Mouse (Mus musculus): ENCODE results near the gene Eci1.
"Not testable (repeated sequence)": the region's sequence is repeated elsewhere in the genome, so short reads cannot be mapped to it uniquely, and the experiment has no call there.

The Eci1 gene

GRCm38 (mm10) chr17:24426471-24427169 is at the start of gene Eci1:
Eci1 (plus strand) TSS chr17:24426641.
- DNase-seq: peak; percentile 85 to 90

DNA sequence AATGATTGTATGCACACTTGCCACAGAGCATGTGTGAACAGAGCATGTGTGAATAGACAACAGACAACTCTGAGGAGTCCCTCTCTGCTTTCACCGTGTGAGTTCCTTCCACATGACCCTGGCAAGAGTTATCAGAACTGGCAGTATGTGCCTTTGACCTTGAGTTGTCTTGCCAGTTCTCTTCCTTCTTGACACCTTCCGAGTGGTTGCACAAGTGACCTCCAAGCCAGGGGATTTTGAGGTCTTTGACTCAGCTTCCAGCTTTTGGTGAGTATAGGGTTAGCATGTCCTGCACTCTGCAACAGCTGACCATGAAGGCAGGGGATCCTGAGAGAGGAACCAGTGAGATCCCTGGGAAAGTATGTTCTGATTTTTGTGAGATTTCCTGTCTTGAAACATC is 47.9 kb upstream of the Eci1 start:
- DNase-seq: no peak

GRCm38 (mm10) chr17:24383789-24384188 is 42.7 kb upstream of the Eci1 start:
- DNase-seq: no peak

- no peak for DNase-seq
These were observed 37.7 kb upstream of the Eci1 start for GRCm38 (mm10) chr17:24388711-24389110.

DNA sequence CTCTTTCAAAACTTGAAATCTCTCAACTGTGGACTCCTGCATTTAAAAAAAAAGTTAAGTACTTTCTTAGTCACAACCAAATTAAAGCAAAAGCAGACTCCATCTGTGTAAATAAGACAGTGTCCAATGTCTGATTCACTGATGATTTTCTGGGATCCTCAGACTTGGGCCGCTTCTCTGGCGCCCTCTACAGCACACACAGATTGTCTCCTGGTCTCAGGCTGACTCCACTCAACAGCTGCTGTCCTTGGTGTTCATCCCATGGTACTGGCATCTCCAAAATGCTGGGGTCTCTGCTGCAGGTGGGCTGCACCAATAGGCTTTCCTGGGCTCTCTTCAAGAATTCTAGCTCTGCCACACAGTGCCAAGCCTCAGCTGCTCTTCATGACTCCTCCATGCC is 36.6 kb upstream of the Eci1 start:
- peak in 1 of 2 experiments; percentile 39 for DNase-seq

DNA sequence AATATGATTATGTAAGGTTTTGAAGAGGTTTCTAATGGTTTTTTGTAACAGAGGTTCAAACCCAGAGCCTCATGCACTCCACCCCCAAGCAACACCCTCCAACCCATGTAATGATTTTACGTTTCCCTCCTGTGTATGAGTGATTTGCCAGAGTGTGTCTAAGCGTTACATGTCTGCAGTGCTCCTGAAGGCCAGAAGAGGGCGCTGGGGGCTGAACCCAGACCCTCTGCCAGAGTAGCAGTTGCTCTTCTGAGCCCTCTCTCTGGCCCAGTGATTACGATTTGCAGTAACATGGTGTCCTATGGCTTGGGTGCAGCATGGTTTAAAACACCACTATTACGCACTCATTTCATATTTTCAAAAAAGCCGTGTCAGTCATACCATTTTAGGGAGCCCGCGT is 35.3 kb upstream of the Eci1 start:
- DNase-seq: peak in 1 of 2 experiments; percentile 9

- no peak for DNase-seq
These were observed 32.9 kb upstream of the Eci1 start for GRCm38 (mm10) chr17:24393527-24393926.

DNA sequence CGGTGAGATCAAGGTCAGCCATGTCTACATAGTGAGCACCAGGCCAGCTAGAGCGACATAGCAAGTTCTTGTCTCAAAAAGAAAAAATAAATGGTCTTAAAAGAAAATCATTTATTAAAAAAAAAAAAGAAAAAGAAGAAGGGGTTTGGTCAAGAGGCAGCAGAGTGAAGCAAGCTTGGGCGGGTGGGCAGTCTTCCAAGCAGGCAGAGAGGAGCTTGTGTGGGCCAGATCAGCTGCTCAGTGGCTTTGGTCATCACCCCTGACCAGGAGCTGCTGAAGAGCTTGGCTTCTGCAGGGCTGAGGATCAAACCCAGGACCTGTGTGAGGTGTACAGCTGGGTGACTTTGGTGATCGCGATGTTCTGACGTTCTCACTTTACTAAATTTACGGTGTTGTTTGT is 32.0 kb upstream of the Eci1 start:
- DNase-seq: no peak

- DNase-seq: no peak
These were observed 24.1 kb upstream of the Eci1 start for GRCm38 (mm10) chr17:24402371-24402770.

DNA sequence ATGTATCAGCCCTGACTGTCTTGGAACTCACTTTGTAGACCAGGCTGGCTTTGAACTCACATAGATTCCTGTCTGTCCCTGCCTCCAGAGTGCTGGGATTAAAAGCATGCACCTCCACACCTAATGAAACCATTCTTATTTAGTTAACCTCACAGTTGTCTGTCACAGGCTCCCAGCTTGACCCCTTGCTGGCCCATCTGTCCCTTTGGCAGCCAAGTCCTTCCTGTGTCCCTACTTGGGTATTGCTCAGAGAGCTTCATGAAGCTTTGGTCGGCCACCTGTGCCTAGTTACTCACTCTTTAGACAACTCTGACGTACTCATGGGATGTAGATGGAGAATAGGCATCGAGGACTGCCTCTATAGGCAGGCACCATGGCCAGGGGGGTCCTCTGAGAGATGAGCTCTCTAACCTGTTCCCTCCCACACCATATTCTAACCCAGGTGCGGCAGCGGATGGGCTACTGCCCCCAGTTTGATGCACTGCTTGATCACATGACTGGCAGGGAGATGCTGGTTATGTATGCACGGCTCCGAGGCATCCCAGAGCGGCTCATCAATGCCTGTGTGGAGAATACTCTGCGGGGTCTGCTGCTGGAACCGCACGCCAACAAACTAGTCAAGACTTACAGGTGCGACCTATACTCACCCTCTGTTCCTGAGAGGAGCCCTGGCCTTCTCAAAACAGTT is 19.2 kb upstream of the Eci1 start:
- no peak for DNase-seq

DNA sequence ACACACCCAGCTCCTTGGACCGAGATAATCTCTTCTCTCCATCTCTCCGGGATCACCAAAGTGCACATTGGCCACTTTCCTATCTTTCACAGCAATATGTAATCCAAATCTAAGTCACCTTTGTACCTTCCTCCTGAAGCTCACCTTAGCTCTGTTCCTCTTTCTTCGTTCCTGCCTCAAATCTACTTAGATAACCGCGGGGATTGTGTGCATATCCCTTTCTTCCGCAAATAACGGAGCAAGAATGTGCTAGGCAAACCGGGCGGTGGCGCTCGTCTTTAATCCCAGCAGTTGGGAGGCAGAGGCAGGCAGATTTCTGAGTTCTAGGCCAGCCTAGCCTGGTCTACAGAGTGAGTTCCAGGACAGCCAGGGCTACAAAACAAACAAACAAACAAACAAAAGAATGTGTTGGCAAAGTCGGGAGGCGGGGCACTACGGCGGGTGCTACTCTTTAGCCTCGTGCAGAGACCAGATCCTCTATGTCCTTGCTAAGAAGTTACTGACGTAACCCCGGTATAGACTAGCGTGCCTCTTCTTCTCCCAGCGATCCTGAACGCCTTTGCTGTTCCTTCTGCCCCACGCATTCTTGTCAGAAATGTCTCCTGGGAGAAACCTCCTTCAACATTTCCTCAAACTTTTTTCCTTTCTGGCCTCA is 12.8 kb upstream of the Eci1 start:
- DNase-seq: peak; percentile 27 to 47

- DNase-seq: peak; percentile 86 to 87
These were observed 12.0 kb upstream of the Eci1 start, which contains the start of gene Rnps1 for GRCm38 (mm10) chr17:24414230-24414976. Rnps1 (plus strand) TSS chr17:24414565.

- DNase-seq: no peak
These were observed 11.4 kb upstream of the Eci1 start for GRCm38 (mm10) chr17:24415011-24415410.

- no peak for DNase-seq
These were observed 10.3 kb upstream of the Eci1 start for GRCm38 (mm10) chr17:24416051-24416652.

GRCm38 (mm10) chr17:24423114-24423513 is 3.3 kb upstream of the Eci1 start:
- no peak for DNase-seq

DNA sequence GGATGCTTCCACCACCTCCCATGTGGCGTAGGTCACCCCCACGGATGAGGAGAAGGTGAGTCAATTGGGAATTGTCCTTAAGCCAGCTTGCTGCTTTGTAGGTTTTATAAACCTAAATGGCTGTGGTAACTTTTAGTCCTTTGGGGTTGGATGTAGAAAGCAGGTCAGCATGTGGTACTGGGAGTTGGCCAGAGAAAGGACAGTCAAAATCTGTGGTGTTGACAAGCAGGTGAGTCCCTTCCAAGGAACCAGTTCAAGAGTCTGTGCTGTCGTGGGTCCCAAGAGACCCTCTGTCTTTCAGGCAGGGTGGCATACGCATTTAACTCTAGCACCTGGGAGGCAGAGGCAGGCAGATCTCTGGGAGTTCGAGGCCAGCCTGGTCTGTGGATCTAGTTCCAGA is 2.0 kb upstream of the Eci1 start:
- no peak for DNase-seq

DNA sequence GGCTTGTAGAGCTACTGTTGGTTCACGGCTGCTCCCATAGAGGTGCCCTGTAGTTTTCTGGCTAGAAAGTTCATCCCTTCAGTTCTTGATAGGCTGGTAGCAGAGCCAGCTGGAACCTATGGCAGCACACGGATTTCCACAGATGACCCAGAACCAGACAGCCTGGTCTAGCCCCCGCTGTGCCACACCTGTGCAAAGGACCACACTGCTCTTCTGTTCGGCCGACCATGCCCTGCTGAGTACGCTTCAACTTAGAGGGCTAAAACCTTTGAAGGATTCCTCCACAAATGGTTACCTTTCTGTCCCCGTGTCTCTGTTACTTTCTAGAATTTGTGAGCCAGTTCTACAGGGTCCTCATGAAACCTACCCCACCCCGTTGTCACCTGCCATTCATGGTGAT is 1.1 kb upstream of the Eci1 start:
- not testable (repeated sequence) for DNase-seq

DNA sequence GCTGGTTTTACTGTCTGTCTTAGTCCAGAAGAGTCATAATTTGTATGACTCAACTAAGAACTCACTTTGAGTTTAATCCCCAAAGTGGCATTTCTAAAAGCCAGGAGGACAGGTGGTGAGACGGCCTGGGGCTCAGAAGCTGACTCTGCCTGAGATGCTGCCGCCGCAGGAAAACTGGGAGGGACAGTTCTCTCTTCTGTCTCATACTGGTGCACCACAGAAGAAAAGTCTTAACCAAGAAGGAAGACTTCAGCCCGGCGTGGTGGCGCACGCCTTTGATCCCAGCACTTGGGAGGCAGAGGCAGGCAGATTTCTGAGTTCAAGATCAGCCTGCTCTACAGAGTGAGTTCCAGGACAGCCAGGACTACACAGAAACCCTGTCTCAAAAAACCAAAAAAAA is 536 bp upstream of the Eci1 start:
- no peak for DNase-seq

DNA sequence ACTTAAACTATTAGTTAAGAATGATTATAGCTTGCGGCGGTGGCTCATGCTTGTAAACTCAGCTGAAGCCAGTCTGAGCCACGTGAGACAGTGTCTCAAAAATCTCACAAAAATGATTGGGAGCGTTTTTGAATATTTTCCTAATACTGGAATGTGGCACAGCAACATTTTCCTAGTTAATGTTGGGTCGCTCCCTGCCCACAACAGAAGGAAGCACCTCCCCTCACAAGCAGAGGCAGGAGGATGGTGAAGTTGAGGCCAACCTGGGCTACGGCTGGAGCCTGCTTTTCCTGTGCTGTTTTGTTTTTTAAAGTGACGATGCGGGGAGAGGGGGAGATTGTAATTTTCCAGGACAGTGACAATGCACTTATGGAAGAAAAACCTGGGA is 723 bp downstream of the Eci1 start:
- DNase-seq: no peak

- DNase-seq: no peak
These were observed 3.0 kb downstream of the Eci1 start for GRCm38 (mm10) chr17:24429201-24429983.

DNA sequence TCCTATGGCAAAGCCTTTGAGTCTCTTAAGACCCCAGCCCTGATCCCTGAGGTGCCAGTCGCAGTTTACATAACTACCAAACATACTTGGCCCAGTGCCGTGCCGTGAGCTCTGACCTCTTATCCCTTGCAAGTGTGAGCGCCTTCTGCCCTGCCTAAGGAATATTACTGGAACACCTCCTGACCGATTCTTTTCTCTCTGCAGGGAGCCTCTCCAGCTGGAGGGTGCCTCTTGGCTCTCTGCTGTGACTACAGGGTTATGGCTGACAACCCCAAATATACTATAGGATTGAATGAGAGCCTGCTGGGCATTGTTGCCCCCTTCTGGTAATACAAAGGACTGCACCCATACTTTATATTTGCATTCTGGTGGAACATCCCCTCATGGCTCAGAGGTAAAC is 10.6 kb downstream of the Eci1 start:
- DNase-seq: peak in 1 of 2 experiments; percentile 31

- DNase-seq: no peak
These were observed 13.9 kb downstream of the Eci1 start for GRCm38 (mm10) chr17:24440377-24440776.

Measured in spleen, adult 18-20 months (tissue).